In genomic region chr13:59892340-59892739, GRCm38 (mm10) we compare ENCODE assay signal across 18 mouse cellular contexts.
A peak's percentile ranks its signal among the peaks of the same experiment; 100 is the strongest.
DNase-seq lines count a peak whose midpoint lies in the region; ATAC-seq lines count a peak whose summit lies in the region.
"Had no signal": no experiment of that assay in that cellular context is flagged by ENCODE, and none has a peak within 500 bp of the region (broad histone marks: within the 10 kb centered on the region; RNA-seq: fewer than 3 reads in every experiment).

No protein-coding gene starts in this region.

- 15% methylated on average over 9 of the region's 9 CpGs for WGBS in kidney, embryonic 16.5 days
- 31% methylated on average over 9 of the region's 9 CpGs for WGBS in intestine, embryonic 15.5 days

- no peaks in the 10 kb centered on the region for H3K36me3 ChIP-seq in kidney, embryonic 16.5 days (ENCODE audit: insufficient read depth, low read length)
- no peaks in the 10 kb centered on the region for H3K36me3 ChIP-seq in intestine, embryonic 15.5 days
- H3K36me3 ChIP-seq: heart, embryonic 15.5 days had no signal

- H3K9ac ChIP-seq in kidney, embryonic 16.5 days (replicated peaks; ENCODE audit: low read length): no peak overlapping the region
- no peak overlapping the region for H3K9ac ChIP-seq in intestine, embryonic 15.5 days
- H3K9ac ChIP-seq: heart, embryonic 15.5 days; hindbrain, embryonic 14.5 days had no signal

- H3K27me3 ChIP-seq in kidney, embryonic 16.5 days (ENCODE audit: insufficient read depth, low read length): no peaks in the 10 kb centered on the region
- H3K27me3 ChIP-seq in intestine, embryonic 15.5 days (replicated peaks): peaks cover 5% of the 10 kb centered on the region; the same call in 1 of the 2 replicates
- H3K27me3 ChIP-seq: CH12.LX; heart, embryonic 15.5 days had no signal

- no peak overlapping the region for H3K4me2 ChIP-seq in kidney, embryonic 16.5 days (replicated peaks; ENCODE audit: low read depth, low read length)
- H3K4me2 ChIP-seq in intestine, embryonic 15.5 days (replicated peaks): no peak overlapping the region
- H3K4me2 ChIP-seq: heart, embryonic 15.5 days; hindbrain, embryonic 14.5 days had no signal

- peaks cover 23% of the 10 kb centered on the region for H3K4me1 ChIP-seq in kidney, embryonic 16.5 days (ENCODE audit: insufficient read depth, low read length)
- peaks cover 8% of the 10 kb centered on the region; the same call in 1 of the 2 replicates for H3K4me1 ChIP-seq in intestine, embryonic 15.5 days (replicated peaks)

- peak; percentile 78 for ATAC-seq in kidney, embryonic 16.5 days (ENCODE audit: low FRiP score, low TSS enrichment)
- ATAC-seq in intestine, embryonic 15.5 days: peak; percentile 65; the same call in 1 of the 2 replicates

- no peak overlapping the region for H3K4me3 ChIP-seq in kidney, embryonic 16.5 days (ENCODE audit: low read length)
- H3K4me3 ChIP-seq in intestine, embryonic 15.5 days (replicated peaks): no peak overlapping the region
- H3K4me3 ChIP-seq: heart, embryonic 15.5 days had no signal

- peak overlapping the region; percentile 5; the same call in 1 of the 2 replicates for H3K27ac ChIP-seq in kidney, embryonic 16.5 days (ENCODE audit: low read length)
- H3K27ac ChIP-seq in intestine, embryonic 15.5 days: no peak overlapping the region
- H3K27ac ChIP-seq: heart, embryonic 15.5 days; hindbrain, embryonic 14.5 days had no signal

- H3K9me3 ChIP-seq in kidney, embryonic 16.5 days (ENCODE audit: low read length): no peaks in the 10 kb centered on the region
- H3K9me3 ChIP-seq in intestine, embryonic 15.5 days: no peaks in the 10 kb centered on the region
- H3K9me3 ChIP-seq: heart, embryonic 15.5 days had no signal

- peak; percentile 40 for DNase-seq in embryo, embryonic 9.5 days (ENCODE audit: extremely low spot score)
- DNase-seq in embryo, embryonic 11 days: no peak
- DNase-seq in kidney, adult 18-20 months: no peak
- peak; percentile 69 for DNase-seq in mesoderm, embryonic 11.5 days (ENCODE audit: low read depth, low spot score)
- DNase-seq in left cerebral cortex, adult 9 months (ENCODE audit: low spot score in 2 of 2): no peak
- no peak for DNase-seq in lung, postnatal 14 days
- DNase-seq: cerebellum, adult 9-10 months; gastrocnemius, postnatal 36 days; layer of hippocampus, adult 9-11 months; lung, adult 18-20 months; lung, postnatal 4 days; spleen, adult 18-20 months; thymus, postnatal 25 days had no signal

Comparison
In these comparisons a context has a peak if more than half of its experiments do, and no peak if none do; other contexts are left out.
1. DNase-seq: peak in embryo, embryonic 9.5 days (single experiment) and mesoderm, embryonic 11.5 days (single experiment); none in embryo, embryonic 11 days (single experiment), kidney, adult 18-20 months (single experiment), left cerebral cortex, adult 9 months (0 of 2) and lung, postnatal 14 days (single experiment).